Mouse (Mus musculus): ENCODE measurements around the gene Gm27179. TPM values are rescaled to one million over a fixed set of nuclear protein-coding genes. Genes with fewer than 3 reads are reported as not detected.
"Not testable (repeated sequence)": the region's sequence is repeated elsewhere in the genome, so short reads cannot be mapped to it uniquely, and the experiment has no call there.

Gm27179 gene
- polyA plus RNA-seq, 1 experiment from 2014 or later, result not detected

GRCm38 (mm10) chr14:69464465-69464864, 47.9 kb downstream of the Gm27179 start:
- not testable (repeated sequence) for H3K9ac ChIP-seq (replicated peaks); H3K4me2 ChIP-seq (replicated peaks); H3K4me3 ChIP-seq (replicated peaks); H3K27me3 ChIP-seq; ATAC-seq; H3K36me3 ChIP-seq; H3K27ac ChIP-seq; H3K9me3 ChIP-seq; H3K4me1 ChIP-seq (replicated peaks)
- WGBS, result no CpG with 5 or more reads among the region's 4 CpGs

Other genes starting within 250 kb of the Gm27179 start
- 0.05 TPM in 1 of 2 replicates, not detected in the other for gene Synb, start 218.2 kb downstream of the Gm27179 start, polyA plus RNA-seq (2015; fragmentation: Nextera tagmentation; extraction: Ambion mirVana)
- gene Gm16867, start 9.2 kb downstream of the Gm27179 start, polyA plus RNA-seq (2015; fragmentation: Nextera tagmentation; extraction: Ambion mirVana), result not detected in 2 replicates
- 9.5 and 9.8 TPM in 2 replicates for gene Entpd4b, start 42.9 kb upstream of the Gm27179 start, polyA plus RNA-seq (2015; fragmentation: Nextera tagmentation; extraction: Ambion mirVana)

Measured in midbrain, embryonic 13.5 days (tissue).